Mouse (Mus musculus): ENCODE results near the gene Dnmt3l.

- no peak for TF ChIP-seq CTCF (IDR thresholded peaks at IDR 0.05)
- no peak for TF ChIP-seq EP300 (IDR thresholded peaks at IDR 0.05)
These were observed 349 bp downstream of the Dnmt3l start for GRCm38 (mm10) chr10:78042096-78042495.
